Mouse (Mus musculus) E14TG2a.4 (cell line): ENCODE results near the gene Llgl2.

Experiments
- CTCF ChIP-seq: conservative IDR thresholded peaks from 2 replicates; pipeline ENCODE4 v1.5.1; 2014; ENCODE audit warnings: low read length
- NANOG ChIP-seq: IDR thresholded peaks from 2 replicates; pipeline ENCODE4 v1.6.1; 2014; ENCODE audit warnings: borderline replicate concordance, low read length, mixed read lengths
- POU5F1 ChIP-seq: IDR thresholded peaks from 2 replicates; pipeline ENCODE4 v1.6.1; 2014; ENCODE audit warnings: low read length, borderline replicate concordance

- TF ChIP-seq CTCF (no peak), POU5F1 (no peak), NANOG (no peak)
Measured at GRCm38 (mm10) chr11:115821001-115821400, 2.8 kb upstream of the Llgl2 start.
